Mouse (Mus musculus) intestine, embryonic 15.5 days (tissue): ENCODE measurements at regions not wholly inside any gene's neighbourhood (a gene's known extent, or its start where the extent isn't known, plus 50 kb on each side); places are given as distances from the start of the nearest gene placed in this dataset.

Experiments
- ATAC-seq: fragments of 200-750 bp; cut with Nextera tagmentation; 2 replicates; pipeline ENCODE4 v1.8.0; 2017; ENCODE audit warnings: moderate TSS enrichment, moderate library complexity
- H3K27ac ChIP-seq: fragments of 300-500 bp; sonication (generic); 2 replicates; pipeline ENCODE4 v1.5.1; 2015; ENCODE audit warnings: mild to moderate bottlenecking, inconsistent platforms
- H3K27me3 ChIP-seq: fragments of 300-500 bp; sonication (generic); replicated peaks from 2 replicates; pipeline ENCODE4 v1.6.1; 2015; ENCODE audit warnings: inconsistent platforms
- H3K36me3 ChIP-seq: fragments of 300-500 bp; sonication (generic); 2 replicates; pipeline ENCODE4 v1.6.1; 2015; ENCODE audit warnings: inconsistent platforms
- H3K4me1 ChIP-seq: fragments of 300-500 bp; sonication (generic); replicated peaks from 2 replicates; pipeline ENCODE4 v1.6.1; 2015; ENCODE audit warnings: inconsistent platforms
- H3K4me2 ChIP-seq: fragments of 300-500 bp; sonication (generic); replicated peaks from 2 replicates; pipeline ENCODE4 v1.6.1; 2015; ENCODE audit warnings: mild to moderate bottlenecking, inconsistent platforms
- H3K4me3 ChIP-seq: fragments of 300-500 bp; sonication (generic); replicated peaks from 2 replicates; pipeline ENCODE4 v1.5.1; 2015; ENCODE audit warnings: inconsistent platforms
- H3K9ac ChIP-seq: fragments of 300-500 bp; sonication (generic); 2 replicates; pipeline ENCODE4 v1.6.1; 2015; ENCODE audit warnings: inconsistent platforms
- H3K9me3 ChIP-seq: fragments of 300-500 bp; sonication (generic); 2 replicates; pipeline ENCODE4 v1.6.1; 2016; ENCODE audit warnings: inconsistent platforms
- WGBS: fragments of 180-500 bp; shearing (Covaris S2); methylation state at CpG from one replicate; pipeline ENCODE4 v1.1.7; 2015; 5-methylcytosine and 5-hydroxymethylcytosine counted together

DNA sequence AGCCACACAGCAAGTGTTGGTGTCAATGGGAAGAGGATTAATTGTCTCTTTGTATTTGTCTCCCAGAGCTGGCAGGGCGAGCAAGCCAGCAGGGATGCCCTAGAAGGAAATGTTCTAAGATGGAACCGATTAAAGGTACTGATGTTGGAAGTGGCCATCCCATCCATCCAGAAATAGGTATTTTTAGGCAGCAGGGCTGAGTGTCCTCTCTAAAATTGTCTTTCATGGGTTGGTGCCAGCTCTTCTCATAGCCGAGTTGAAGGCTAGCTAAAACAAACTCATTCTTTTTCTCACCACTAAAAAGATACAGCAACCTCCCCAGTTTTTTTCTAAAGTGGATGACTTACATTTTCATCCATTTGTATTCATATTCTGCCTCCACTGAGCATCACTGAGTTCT lies 120.2 kb upstream of the Xylt1 start:
- no peak for ATAC-seq
- H3K9me3 ChIP-seq = no peaks in the 10 kb centered on the region
- H3K36me3 ChIP-seq = no peaks in the 10 kb centered on the region

DNA sequence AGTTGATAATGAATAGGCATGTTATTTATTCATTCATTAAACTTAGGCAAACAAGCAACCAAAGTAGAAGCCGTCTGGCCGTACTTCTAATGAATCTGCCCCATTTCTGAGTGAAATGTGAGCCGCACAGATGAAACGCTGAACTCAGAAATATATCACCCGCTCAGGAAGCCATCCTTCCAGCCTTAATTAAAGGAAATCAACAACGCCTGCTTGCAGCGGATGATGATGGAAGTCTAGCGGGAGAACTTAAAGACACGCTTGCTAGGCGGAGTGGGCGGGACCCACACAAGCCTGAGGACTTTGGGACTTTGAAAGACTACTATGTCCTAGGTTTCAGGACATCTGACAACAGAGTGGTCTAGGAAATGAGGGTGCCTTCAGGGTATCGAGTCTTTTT lies 117.7 kb upstream of the Xylt1 start:
- WGBS = 86% methylated on average over 12 of the region's 12 CpGs
- Histone ChIP-seq H3K4me3 (no peak overlapping the region), H3K36me3 (no peaks in the 10 kb centered on the region), H3K27me3 (no peaks in the 10 kb centered on the region), H3K4me2 (no peak overlapping the region), H3K27ac (no peak overlapping the region), H3K9me3 (no peaks in the 10 kb centered on the region), H3K9ac (no peak overlapping the region), H3K4me1 (no peaks in the 10 kb centered on the region)
- ATAC-seq = no peak

More for the DNA sequence above, 120.2 kb upstream of the Xylt1 start:
- Histone ChIP-seq H3K27ac (no peak overlapping the region), H3K4me1 (no peaks in the 10 kb centered on the region), H3K4me3 (no peak overlapping the region), H3K4me2 (no peak overlapping the region), H3K27me3 (no peaks in the 10 kb centered on the region), H3K9ac (no peak overlapping the region)
- WGBS = 69% methylated on average over 3 of the region's 3 CpGs

DNA sequence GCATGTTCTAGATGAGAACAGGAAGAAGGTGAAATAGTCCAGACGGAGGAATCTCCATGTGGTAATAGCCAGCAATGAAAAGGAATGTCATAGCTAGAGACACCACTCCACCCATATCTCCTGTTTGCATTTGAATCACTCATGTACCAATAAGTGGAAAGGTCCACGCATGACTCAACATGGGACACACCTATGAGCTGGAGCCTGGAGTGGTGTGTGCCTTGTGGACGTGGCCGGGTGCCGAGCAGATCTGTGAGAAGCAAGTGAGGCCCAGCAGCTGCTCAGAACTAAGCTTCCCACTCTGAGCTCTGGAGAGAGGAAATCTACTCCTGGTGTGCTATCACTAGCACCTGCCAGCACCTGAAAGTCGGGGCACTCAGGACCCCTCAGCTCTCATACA lies 116.4 kb upstream of the Xylt1 start:
- no peak overlapping the region for H3K4me3 ChIP-seq
- H3K4me2 ChIP-seq = no peak overlapping the region
- ATAC-seq = peak; percentile 59; the same call in 1 of the 2 replicates
- no peaks in the 10 kb centered on the region for H3K36me3 ChIP-seq
- 69% methylated on average over 6 of the region's 6 CpGs for WGBS
- H3K9me3 ChIP-seq = no peaks in the 10 kb centered on the region
- H3K9ac ChIP-seq = no peak overlapping the region
- H3K4me1 ChIP-seq = no peaks in the 10 kb centered on the region
- H3K27ac ChIP-seq = no peak overlapping the region
- no peaks in the 10 kb centered on the region for H3K27me3 ChIP-seq

DNA sequence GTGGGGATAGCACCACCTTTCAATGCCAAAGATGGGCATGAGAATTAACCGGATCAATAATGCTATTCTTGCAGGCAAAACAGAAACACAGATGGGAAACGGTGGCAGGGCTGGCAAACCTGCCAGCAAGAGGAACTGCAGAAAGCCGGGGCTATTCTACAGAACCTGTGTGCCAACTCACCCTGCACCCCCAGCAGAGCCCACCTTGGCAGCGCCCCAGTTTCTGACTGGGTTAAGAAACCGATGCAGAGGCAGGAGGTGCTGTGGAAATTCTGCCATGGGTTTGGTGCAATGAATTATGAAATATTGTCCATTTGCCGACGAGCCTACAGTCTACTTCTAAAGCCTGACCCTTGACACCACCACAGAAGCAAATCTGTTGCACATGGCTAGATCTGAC lies 112.7 kb upstream of the Xylt1 start:
- WGBS = 87% methylated on average over 7 of the region's 7 CpGs
- no peaks in the 10 kb centered on the region for H3K27me3 ChIP-seq
- H3K36me3 ChIP-seq = no peaks in the 10 kb centered on the region
- no peaks in the 10 kb centered on the region for H3K4me1 ChIP-seq
- no peaks in the 10 kb centered on the region for H3K9me3 ChIP-seq
- H3K27ac ChIP-seq = no peak overlapping the region
- no peak overlapping the region for H3K4me3 ChIP-seq
- ATAC-seq = no peak
- H3K4me2 ChIP-seq = no peak overlapping the region
- no peak overlapping the region for H3K9ac ChIP-seq

DNA sequence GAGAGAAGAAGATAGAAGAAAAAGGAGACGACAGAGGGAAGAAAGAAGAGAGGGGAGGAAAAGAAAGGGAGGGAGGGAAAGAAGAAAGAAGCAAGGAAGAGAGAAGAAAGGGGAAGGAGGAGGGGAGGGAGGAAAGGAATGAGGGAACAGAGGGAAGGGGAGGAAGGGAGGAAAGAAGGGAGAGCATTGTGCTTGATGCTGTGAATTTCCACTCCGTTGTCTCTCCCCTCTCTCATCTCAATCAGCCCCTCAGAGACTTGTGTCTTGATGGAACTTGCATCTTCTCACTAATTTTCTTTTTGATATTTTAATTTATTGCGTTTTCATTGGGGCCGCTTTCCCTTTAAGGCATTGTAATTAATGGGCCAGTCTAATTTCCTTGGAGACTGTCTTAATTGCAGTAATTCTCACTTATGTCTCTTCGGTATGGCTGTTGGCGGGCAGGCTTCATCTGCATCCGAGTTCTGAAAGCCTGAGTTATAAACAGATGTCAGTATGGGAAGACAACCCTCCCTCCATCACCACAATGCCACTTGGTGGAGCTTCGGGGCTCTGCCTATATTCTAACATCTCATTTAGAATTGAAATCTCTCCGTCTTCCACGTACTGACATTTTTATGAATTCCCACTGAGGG lies 111.4 kb upstream of the Xylt1 start:
- WGBS = 71% methylated on average over 10 of the region's 10 CpGs
- H3K4me2 ChIP-seq = no peak overlapping the region
- H3K4me1 ChIP-seq = no peaks in the 10 kb centered on the region
- no peak overlapping the region for H3K4me3 ChIP-seq
- H3K36me3 ChIP-seq = no peaks in the 10 kb centered on the region
- H3K27me3 ChIP-seq = no peaks in the 10 kb centered on the region
- no peaks in the 10 kb centered on the region for H3K9me3 ChIP-seq
- no peak for ATAC-seq
- H3K27ac ChIP-seq = no peak overlapping the region
- no peak overlapping the region for H3K9ac ChIP-seq

DNA sequence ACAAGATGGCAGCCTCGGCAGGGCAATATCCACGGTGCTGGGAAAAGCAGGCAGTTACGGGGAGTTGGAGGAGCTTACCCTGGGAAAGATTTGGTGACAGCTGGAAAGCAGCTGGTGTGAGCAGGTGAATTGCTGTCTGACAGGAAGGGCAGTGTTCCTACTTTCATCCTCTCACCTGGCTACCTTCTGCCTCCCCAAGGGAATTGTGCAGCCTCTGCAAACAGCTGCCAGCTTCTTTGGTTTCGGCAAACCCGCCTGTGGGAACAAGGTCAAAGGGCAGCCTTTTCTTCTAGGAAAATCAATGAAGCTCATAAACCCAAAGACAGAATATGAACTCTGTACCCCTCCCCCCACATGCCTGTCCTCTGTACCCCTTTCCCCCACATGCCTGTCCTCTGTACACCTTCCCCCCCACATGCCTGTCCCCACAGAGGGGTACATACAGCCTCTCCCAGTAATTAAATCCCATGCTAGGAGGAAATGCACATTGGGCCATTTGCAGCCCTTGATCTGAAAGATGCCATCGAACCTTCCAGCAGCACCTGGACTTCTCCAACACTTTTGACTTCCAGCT lies 102.3 kb upstream of the Xylt1 start:
- H3K9me3 ChIP-seq = no peaks in the 10 kb centered on the region
- H3K27me3 ChIP-seq = no peaks in the 10 kb centered on the region
- 46% methylated on average over 6 of the region's 6 CpGs for WGBS
- no peaks in the 10 kb centered on the region for H3K4me1 ChIP-seq
- H3K36me3 ChIP-seq = no peaks in the 10 kb centered on the region
- peak; percentile 85 for ATAC-seq
- no peak overlapping the region for H3K27ac ChIP-seq
- H3K4me2 ChIP-seq = no peak overlapping the region
- no peak overlapping the region for H3K9ac ChIP-seq
- H3K4me3 ChIP-seq = no peak overlapping the region

DNA sequence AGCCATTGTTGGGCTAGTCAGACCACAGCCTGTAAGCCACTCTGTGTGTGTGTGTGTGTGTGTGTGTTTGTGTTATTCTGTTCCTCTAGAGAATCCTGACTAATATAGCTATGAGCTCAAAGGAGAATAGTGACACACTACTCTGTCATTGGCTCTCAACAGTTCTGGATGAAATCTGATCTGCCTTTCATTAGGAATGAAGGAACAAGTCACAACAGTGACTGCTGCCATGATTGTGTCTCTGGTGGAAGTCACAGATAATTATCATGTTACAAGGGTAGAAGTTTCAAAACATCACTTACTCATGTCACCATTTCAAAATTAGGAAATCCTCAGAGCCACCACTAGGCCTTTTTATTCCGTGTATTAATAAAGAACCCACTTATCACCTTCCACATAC lies 98.6 kb upstream of the Xylt1 start:
- H3K27me3 ChIP-seq = no peaks in the 10 kb centered on the region
- H3K9me3 ChIP-seq = no peaks in the 10 kb centered on the region
- no peak overlapping the region for H3K27ac ChIP-seq
- no peak for ATAC-seq
- H3K36me3 ChIP-seq = no peaks in the 10 kb centered on the region
- WGBS = 88% methylated on average over 1 of the region's 1 CpGs
- no peak overlapping the region for H3K9ac ChIP-seq
- no peak overlapping the region for H3K4me2 ChIP-seq
- H3K4me3 ChIP-seq = no peak overlapping the region
- no peaks in the 10 kb centered on the region for H3K4me1 ChIP-seq

DNA sequence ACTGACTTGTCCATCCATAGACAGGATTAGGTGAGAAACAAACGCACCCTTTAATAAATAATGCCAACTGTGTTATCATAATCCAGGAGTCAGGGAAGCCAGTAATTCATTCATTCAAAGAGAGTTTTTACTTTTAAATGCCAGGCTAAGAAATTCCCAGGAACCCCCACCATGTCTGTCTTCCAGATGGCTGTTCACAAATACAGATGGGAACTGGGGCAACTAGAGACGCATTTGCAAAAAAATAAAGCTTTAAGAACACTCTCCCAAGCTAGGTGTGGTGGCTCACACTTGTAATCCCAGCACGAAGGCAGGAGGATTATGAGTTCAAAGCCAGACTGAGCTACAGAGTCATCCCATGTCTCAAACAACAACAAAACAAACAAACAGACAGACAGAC lies 95.6 kb upstream of the Xylt1 start:
- WGBS = 79% methylated on average over 3 of the region's 3 CpGs
- Histone ChIP-seq H3K36me3 (no peaks in the 10 kb centered on the region), H3K4me3 (no peak overlapping the region), H3K9me3 (no peaks in the 10 kb centered on the region), H3K27ac (no peak overlapping the region), H3K9ac (no peak overlapping the region), H3K4me2 (no peak overlapping the region), H3K27me3 (no peaks in the 10 kb centered on the region), H3K4me1 (no peaks in the 10 kb centered on the region)
- ATAC-seq = no peak

DNA sequence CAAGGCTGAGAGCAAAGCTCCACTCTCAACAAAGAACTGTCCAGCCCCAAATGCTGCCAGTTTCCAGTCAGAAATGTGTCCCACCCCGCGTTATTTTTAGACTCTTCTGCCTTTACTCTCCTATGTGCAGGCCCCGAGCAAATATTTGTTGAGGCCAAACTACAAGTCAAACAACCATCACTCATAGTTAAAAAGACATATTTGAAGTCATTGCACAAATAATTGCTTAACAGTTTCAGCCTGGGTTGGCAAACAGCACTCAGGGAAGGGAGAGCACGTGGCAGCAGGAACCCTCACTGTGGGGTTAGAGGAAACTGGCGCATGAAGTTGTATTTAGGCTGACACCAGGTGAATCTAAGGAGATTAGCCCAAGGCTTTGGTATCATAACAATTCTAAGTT lies 94.8 kb upstream of the Xylt1 start:
- H3K27ac ChIP-seq = no peak overlapping the region
- no peaks in the 10 kb centered on the region for H3K27me3 ChIP-seq
- peak; percentile 73 for ATAC-seq
- WGBS = 40% methylated on average over 5 of the region's 5 CpGs
- no peak overlapping the region for H3K4me2 ChIP-seq
- no peaks in the 10 kb centered on the region for H3K9me3 ChIP-seq
- no peak overlapping the region for H3K9ac ChIP-seq
- H3K36me3 ChIP-seq = no peaks in the 10 kb centered on the region
- no peak overlapping the region for H3K4me3 ChIP-seq
- no peaks in the 10 kb centered on the region for H3K4me1 ChIP-seq

DNA sequence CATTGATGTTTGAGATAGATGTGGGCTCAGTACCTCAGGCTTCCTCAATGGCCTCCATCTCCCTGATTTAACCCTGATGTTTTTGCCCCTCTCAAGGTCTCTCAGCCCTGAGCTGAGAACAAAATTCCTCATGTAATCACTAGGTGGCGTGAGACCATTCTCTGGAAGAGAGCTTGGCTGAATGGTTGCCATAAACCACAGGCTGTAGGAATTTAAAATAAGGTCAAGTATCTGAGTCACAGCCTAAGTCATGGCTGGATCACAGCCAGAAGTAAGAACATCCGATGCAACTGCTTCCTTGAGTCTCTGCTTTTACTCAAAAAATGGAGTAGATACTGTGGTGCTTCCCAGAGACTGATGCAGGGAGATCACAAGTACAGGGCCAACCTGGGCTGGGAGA lies 77.1 kb upstream of the Xylt1 start:
- Histone ChIP-seq H3K36me3 (no peaks in the 10 kb centered on the region), H3K4me3 (no peak overlapping the region), H3K4me2 (no peak overlapping the region), H3K9ac (no peak overlapping the region), H3K27me3 (no peaks in the 10 kb centered on the region), H3K27ac (no peak overlapping the region), H3K4me1 (no peaks in the 10 kb centered on the region), H3K9me3 (no peaks in the 10 kb centered on the region)
- peak; percentile 31; the same call in 1 of the 2 replicates for ATAC-seq
- 21% methylated on average over 2 of the region's 2 CpGs for WGBS

DNA sequence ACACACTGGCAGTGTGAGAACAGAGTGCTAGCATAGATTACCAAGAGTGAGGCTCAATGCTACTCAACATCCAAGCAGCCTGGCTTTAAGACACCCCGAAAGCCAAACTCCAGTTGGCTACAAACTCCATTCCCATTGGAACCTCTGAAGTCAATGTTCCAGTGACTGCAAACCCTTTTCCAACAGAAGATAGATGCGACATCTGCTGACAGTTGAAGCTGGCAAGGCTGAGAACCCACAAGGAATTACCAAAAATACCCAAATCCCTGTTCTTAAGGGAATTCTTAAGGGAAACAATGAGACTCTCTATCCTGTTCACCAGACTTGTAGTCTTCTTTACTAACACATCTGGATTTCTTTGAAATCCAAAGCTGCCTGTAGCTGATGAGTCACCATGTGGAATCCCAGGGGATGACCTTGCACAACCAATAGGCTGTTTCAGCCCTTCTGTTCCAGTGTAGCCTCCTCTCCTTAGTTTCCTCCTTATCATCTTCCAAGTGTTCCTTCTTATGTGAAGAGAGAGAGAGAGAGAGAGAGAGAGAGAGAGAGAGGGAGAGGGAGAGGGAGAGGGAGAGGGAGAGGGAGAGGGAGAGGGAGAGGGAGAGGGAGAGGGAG lies 70.1 kb upstream of the Xylt1 start:
- ATAC-seq = no peak
- Histone ChIP-seq H3K4me2 (no peak overlapping the region), H3K4me1 (no peaks in the 10 kb centered on the region), H3K9ac (no peak overlapping the region), H3K27me3 (no peaks in the 10 kb centered on the region), H3K27ac (no peak overlapping the region), H3K36me3 (no peaks in the 10 kb centered on the region), H3K4me3 (no peak overlapping the region), H3K9me3 (no peaks in the 10 kb centered on the region)
- 88% methylated on average over 2 of the region's 2 CpGs for WGBS

DNA sequence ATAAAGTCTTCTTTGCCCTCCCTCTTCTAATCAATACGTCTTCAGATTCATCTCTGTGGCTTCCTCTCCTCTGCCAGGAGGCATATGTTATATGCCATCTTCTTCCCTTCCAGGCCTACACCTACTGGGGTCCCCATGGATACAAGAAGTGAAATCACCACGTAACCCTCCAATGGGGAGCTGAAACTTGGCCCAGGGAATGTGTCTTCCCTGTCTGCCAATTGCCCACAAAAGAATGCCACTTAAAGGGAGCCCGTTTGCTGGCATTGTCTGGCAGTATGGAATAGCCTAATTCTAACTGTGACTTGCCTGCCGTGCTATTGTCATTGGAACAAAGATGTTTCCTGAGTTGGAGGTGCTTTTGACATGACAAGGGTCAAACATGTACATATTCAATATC lies 69.5 kb upstream of the Xylt1 start:
- Histone ChIP-seq H3K9me3 (no peaks in the 10 kb centered on the region), H3K4me3 (no peak overlapping the region), H3K9ac (no peak overlapping the region), H3K27me3 (no peaks in the 10 kb centered on the region), H3K4me2 (no peak overlapping the region), H3K4me1 (no peaks in the 10 kb centered on the region), H3K36me3 (no peaks in the 10 kb centered on the region), H3K27ac (no peak overlapping the region)
- ATAC-seq = no peak
- WGBS = 76% methylated on average over 4 of the region's 4 CpGs
